Mouse (Mus musculus): ENCODE measurements around the gene Sort1.

Gene Sort1

GRCm38 (mm10) chr3:108325521-108325920 is 41.6 kb downstream of the Sort1 start:
- in situ Hi-C loops (cut with MboI; ENCODE audit: unreplicated experiment in 2 of 2) = no loop called here

GRCm38 (mm10) chr3:108327275-108327674 is 43.4 kb downstream of the Sort1 start:
- in situ Hi-C loops (cut with MboI; ENCODE audit: unreplicated experiment in 2 of 2) = no loop called here

- in situ Hi-C loops (cut with MboI; ENCODE audit: unreplicated experiment in 2 of 2) = no loop called here
Observed at GRCm38 (mm10) chr3:108327916-108328315, 44.0 kb downstream of the Sort1 start.

GRCm38 (mm10) chr3:108328441-108328841 is 44.6 kb downstream of the Sort1 start:
- in situ Hi-C loops (cut with MboI; ENCODE audit: unreplicated experiment in 2 of 2) = no loop called here

- in situ Hi-C loops (cut with MboI; ENCODE audit: unreplicated experiment in 2 of 2) = no loop called here
Observed at GRCm38 (mm10) chr3:108330812-108331211, 46.9 kb downstream of the Sort1 start.

GRCm38 (mm10) chr3:108336878-108337277 is 53.0 kb downstream of the Sort1 start:
- in situ Hi-C loops (cut with MboI; ENCODE audit: unreplicated experiment in 2 of 2) = no loop called here

- in situ Hi-C loops (cut with MboI; ENCODE audit: unreplicated experiment in 2 of 2) = no loop called here
Observed at GRCm38 (mm10) chr3:108341040-108341439, 57.2 kb downstream of the Sort1 start.

GRCm38 (mm10) chr3:108342185-108342584 is 58.3 kb downstream of the Sort1 start:
- in situ Hi-C loops (cut with MboI; ENCODE audit: unreplicated experiment in 2 of 2) = no loop called here

GRCm38 (mm10) chr3:108345855-108346254 is 62.0 kb downstream of the Sort1 start:
- in situ Hi-C loops (cut with MboI; ENCODE audit: unreplicated experiment in 2 of 2) = no loop called here

GRCm38 (mm10) chr3:108348376-108348775 is 64.5 kb downstream of the Sort1 start:
- in situ Hi-C loops (cut with MboI; ENCODE audit: unreplicated experiment in 2 of 2) = no loop called here

- in situ Hi-C loops (cut with MboI; ENCODE audit: unreplicated experiment in 2 of 2) = no loop called here
Observed at GRCm38 (mm10) chr3:108355245-108355644, 71.4 kb downstream of the Sort1 start.

GRCm38 (mm10) chr3:108357051-108357450 is 73.2 kb downstream of the Sort1 start:
- in situ Hi-C loops (cut with MboI; ENCODE audit: unreplicated experiment in 2 of 2) = no loop called here

- in situ Hi-C loops (cut with MboI; ENCODE audit: unreplicated experiment in 2 of 2) = no loop called here
Observed at GRCm38 (mm10) chr3:108358445-108358844, 74.6 kb downstream of the Sort1 start.

GRCm38 (mm10) chr3:108360894-108361293 is 77.0 kb downstream of the Sort1 start:
- in situ Hi-C loops (cut with MboI; ENCODE audit: unreplicated experiment in 2 of 2) = no loop called here

GRCm38 (mm10) chr3:108363626-108364025 is 79.7 kb downstream of the Sort1 start:
- in situ Hi-C loops (cut with MboI; ENCODE audit: unreplicated experiment in 2 of 2) = no loop called here

- in situ Hi-C loops (cut with MboI; ENCODE audit: unreplicated experiment in 2 of 2) = no loop called here
Observed at GRCm38 (mm10) chr3:108364270-108364995, 80.6 kb downstream of the Sort1 start, which contains the start of gene Mybphl. Gene Mybphl (plus strand): TSS chr3:108364911.

GRCm38 (mm10) chr3:108367173-108367572 is 83.3 kb downstream of the Sort1 start:
- in situ Hi-C loops (cut with MboI; ENCODE audit: unreplicated experiment in 2 of 2) = no loop called here

- in situ Hi-C loops (cut with MboI; ENCODE audit: unreplicated experiment in 2 of 2) = no loop called here
Observed at GRCm38 (mm10) chr3:108367828-108368227, 83.9 kb downstream of the Sort1 start.

- in situ Hi-C loops (cut with MboI; ENCODE audit: unreplicated experiment in 2 of 2) = no loop called here
Observed at GRCm38 (mm10) chr3:108368721-108369120, 84.8 kb downstream of the Sort1 start.

- in situ Hi-C loops (cut with MboI; ENCODE audit: unreplicated experiment in 2 of 2) = no loop called here
Observed at GRCm38 (mm10) chr3:108372274-108372673, 88.4 kb downstream of the Sort1 start.

GRCm38 (mm10) chr3:108372691-108373090 is 88.8 kb downstream of the Sort1 start:
- in situ Hi-C loops (cut with MboI; ENCODE audit: unreplicated experiment in 2 of 2) = no loop called here

- in situ Hi-C loops (cut with MboI; ENCODE audit: unreplicated experiment in 2 of 2) = no loop called here
Observed at GRCm38 (mm10) chr3:108378875-108379663, 95.2 kb downstream of the Sort1 start.

Data from v-Abl transformed pro-B cells (cell line).